Mouse (Mus musculus): ENCODE measurements around the gene Gpatch2.

DNA sequence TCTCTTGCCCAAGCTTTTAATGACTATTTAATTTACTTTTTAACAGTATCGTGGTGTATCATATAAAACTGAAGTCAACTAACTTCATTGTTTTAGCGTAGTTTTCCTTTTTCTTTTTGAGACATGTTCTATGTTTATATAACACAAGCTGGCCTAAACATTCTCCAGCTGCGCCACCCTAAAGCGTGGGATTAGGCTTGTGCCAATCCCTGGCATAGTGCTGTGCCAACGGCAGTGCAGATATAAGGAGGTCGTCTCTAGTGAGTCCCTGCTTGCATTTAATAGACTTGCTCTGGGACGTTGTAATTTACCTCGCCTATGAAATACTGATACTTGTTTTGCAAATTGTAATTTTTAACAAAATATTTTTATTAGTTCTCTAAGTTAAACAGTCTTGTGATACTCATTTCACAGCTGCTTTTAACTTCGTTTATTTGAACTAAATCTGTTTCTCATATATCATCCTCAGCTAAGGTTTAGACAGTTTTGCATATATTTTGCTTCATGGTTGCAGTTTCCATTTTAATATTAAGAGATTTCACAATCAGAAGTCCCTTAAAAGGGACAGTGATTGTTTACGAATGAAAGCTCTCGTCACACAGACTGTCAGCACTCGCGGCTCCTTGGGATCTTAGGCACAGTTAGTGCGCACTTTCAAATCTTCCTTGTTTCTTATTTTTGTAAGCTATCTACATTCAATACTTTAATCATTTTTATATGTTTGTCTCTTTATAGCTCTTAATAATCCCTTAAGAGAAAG is 17.1 kb downstream of the Gpatch2 start:
- TF ChIP-seq CTCF (IDR thresholded peaks at IDR 0.05; ENCODE audit: insufficient read depth, low read length): no peak
- TF ChIP-seq POLR2A (IDR thresholded peaks at IDR 0.05; ENCODE audit: borderline replicate concordance, extremely low read depth, low read depth, low read length): no peak

All from lung, adult 2 months (tissue).